Mouse (Mus musculus) adrenal gland, adult 2 months (tissue): Measurements from ENCODE around the gene Fbxo10. TPM values are rescaled to one million over a fixed set of nuclear protein-coding genes. Genes with fewer than 3 reads are reported as not detected.
A peak's percentile ranks its signal among the peaks of the same experiment; 100 is the strongest.
"Not testable (repeated sequence)": the region's sequence is repeated elsewhere in the genome, so short reads cannot be mapped to it uniquely, and the experiment has no call there.

ENCODE experiments used
- DNase-seq: peaks from one replicate; pipeline ENCODE4 v3.0.0; 2021
- long read RNA-seq: library from polyadenylated mRNA; stranded (forward); transcript quantifications from one replicate; pipeline ENCODE4 v2.0.0, GENCODE M21; 2021
- polyA plus RNA-seq: library from polyadenylated mRNA; depleted of rRNA; stranded (reverse); fragments of >200 nt; gene quantifications from 2 replicates; pipeline ENCODE4 v1.2.3, GENCODE M21; 2012; rRNA removed
- total RNA-seq, 2 experiments: library from RNA; stranded (reverse); gene quantifications; 2 replicates each; pipeline ENCODE4 v1.2.3; 2021

Gene Fbxo10
- total RNA-seq (10 to 100 TPM in 1 of 2 experiments, 1 to 10 TPM in 1; 6.7 to 12.0 TPM), polyA plus RNA-seq (15.0 and 16.0 TPM in 2 replicates)
- long read RNA-seq, full-length matches to known transcripts, result 3 of 7 reads
- long read RNA-seq, partial matches to known transcripts, result 3 of 7 reads
- long read RNA-seq, other reads (novel, unspliced or antisense), result 1 of 7 reads

- peak; percentile 96 for DNase-seq
Measured at GRCm38 (mm10) chr4:45084021-45084894, at the start of gene Fbxo10. Fbxo10 (minus strand) TSS chr4:45084604.

- no peak for DNase-seq
Measured at GRCm38 (mm10) chr4:45131021-45131420, 46.6 kb upstream of the Fbxo10 start.

- DNase-seq, result no peak
Measured at GRCm38 (mm10) chr4:45121311-45121710, 36.9 kb upstream of the Fbxo10 start.

- no peak for DNase-seq
Measured at GRCm38 (mm10) chr4:45108456-45109110, 24.2 kb upstream of the Fbxo10 start.

- peak; percentile 94 for DNase-seq
Measured at GRCm38 (mm10) chr4:45107601-45108277, 23.3 kb upstream of the Fbxo10 start, which contains the start of gene Tomm5. Tomm5 (minus strand) TSS chr4:45108114.

- peak; percentile 9 for DNase-seq
Measured at GRCm38 (mm10) chr4:45107066-45107465, 22.7 kb upstream of the Fbxo10 start.

- no peak for DNase-seq
Measured at GRCm38 (mm10) chr4:45106409-45106808, 22.0 kb upstream of the Fbxo10 start.

- peak; percentile 58 for DNase-seq
Measured at GRCm38 (mm10) chr4:45097198-45097872, 12.9 kb upstream of the Fbxo10 start.

GRCm38 (mm10) chr4:45084895-45085290 is 489 bp upstream of the Fbxo10 start:
- no peak for DNase-seq

GRCm38 (mm10) chr4:45083487-45083886 is 917 bp downstream of the Fbxo10 start:
- no peak for DNase-seq

GRCm38 (mm10) chr4:45082951-45083350 is 1.5 kb downstream of the Fbxo10 start:
- DNase-seq, result no peak

- not testable (repeated sequence) for DNase-seq
Measured at GRCm38 (mm10) chr4:45081041-45081440, 3.4 kb downstream of the Fbxo10 start.

- DNase-seq, result no peak
Measured at GRCm38 (mm10) chr4:45073544-45073943, 10.9 kb downstream of the Fbxo10 start.

GRCm38 (mm10) chr4:45072261-45072973 is 12.0 kb downstream of the Fbxo10 start:
- no peak for DNase-seq

GRCm38 (mm10) chr4:45067742-45068141 is 16.7 kb downstream of the Fbxo10 start:
- no peak for DNase-seq

GRCm38 (mm10) chr4:45066036-45066730 is 18.2 kb downstream of the Fbxo10 start:
- DNase-seq, result no peak

- no peak for DNase-seq
Measured at GRCm38 (mm10) chr4:45064577-45064976, 19.8 kb downstream of the Fbxo10 start.

- DNase-seq, result not testable (repeated sequence)
Measured at GRCm38 (mm10) chr4:45063836-45064235, 20.6 kb downstream of the Fbxo10 start.

- DNase-seq, result no peak
Measured at GRCm38 (mm10) chr4:45055451-45055850, 29.0 kb downstream of the Fbxo10 start.

GRCm38 (mm10) chr4:45054862-45055261 is 29.5 kb downstream of the Fbxo10 start:
- DNase-seq, result no peak
